Mouse (Mus musculus) heart, postnatal 0 days (tissue): ENCODE measurements around the gene Pmch. TPM values are rescaled to one million over a fixed set of nuclear protein-coding genes. Genes with fewer than 3 reads are reported as not detected.

ENCODE experiments used
- ATAC-seq: fragments of 200-750 bp; cut with Nextera tagmentation; 2 replicates; pipeline ENCODE4 v1.8.0; 2017; ENCODE audit warnings: low read depth, moderate number of reproducible peaks, moderate library complexity; ENCODE audit not compliant: insufficient read depth
- DNase-seq: peaks from one replicate; pipeline ENCODE4 v3.0.0-alpha.2; 2016; ENCODE audit warnings: low spot score
- H3K27ac ChIP-seq: fragments of 300-500 bp; sonication (generic); 2 replicates; pipeline ENCODE4 v1.5.1; 2014; ENCODE audit warnings: low read depth, mild to moderate bottlenecking
- H3K27me3 ChIP-seq: fragments of 300-500 bp; sonication (generic); 2 replicates; pipeline ENCODE4 v1.6.1; 2014; ENCODE audit warnings: low read length, mixed read lengths; ENCODE audit not compliant: control insufficient read depth, insufficient read depth
- H3K36me3 ChIP-seq: fragments of 300-500 bp; sonication (generic); replicated peaks from 2 replicates; pipeline ENCODE4 v1.6.1; 2014; ENCODE audit warnings: low read length, mixed read lengths; ENCODE audit not compliant: control insufficient read depth, insufficient read depth
- H3K4me1 ChIP-seq: fragments of 300-500 bp; sonication (generic); 2 replicates; pipeline ENCODE4 v1.6.1; 2014; ENCODE audit warnings: antibody characterized with exemption; ENCODE audit not compliant: control insufficient read depth, insufficient read depth
- H3K4me2 ChIP-seq: fragments of 300-500 bp; sonication (generic); 2 replicates; pipeline ENCODE4 v1.6.1; 2014; ENCODE audit warnings: low read depth, mild to moderate bottlenecking, low read length, moderate library complexity
- H3K4me3 ChIP-seq: fragments of 300-500 bp; sonication (generic); 2 replicates; pipeline ENCODE4 v1.5.1; 2014; ENCODE audit warnings: low read depth, low read length
- H3K9ac ChIP-seq: fragments of 300-500 bp; sonication (generic); replicated peaks from 2 replicates; pipeline ENCODE4 v1.6.1; 2014; ENCODE audit warnings: low read depth, low read length, mixed read lengths
- H3K9me3 ChIP-seq: fragments of 300-500 bp; sonication (generic); replicated peaks from 2 replicates; pipeline ENCODE4 v1.6.1; 2016; ENCODE audit warnings: low read length; ENCODE audit not compliant: control insufficient read depth
- CTCF ChIP-seq: IDR thresholded peaks from 2 replicates; pipeline ENCODE4 v1.5.1; 2016; ENCODE audit warnings: antibody characterized with exemption, control low read depth, low read depth
- EP300 ChIP-seq: IDR thresholded peaks from 2 replicates; pipeline ENCODE4 v1.6.1; 2016; ENCODE audit warnings: antibody characterized with exemption, low read depth
- WGBS: fragments of 180-500 bp; shearing (Covaris S2); extraction: QIAGEN DNeasy Blood & Tissue Kit; methylation state at CpG from one replicate; pipeline ENCODE4 v1.1.7; 2014; 5-methylcytosine and 5-hydroxymethylcytosine counted together
- polyA plus RNA-seq: library from polyadenylated mRNA; unstranded; fragments of >200 nt; fragmentation: Nextera tagmentation; extraction: Ambion mirVana; gene quantifications from 2 replicates; pipeline ENCODE4 v1.2.1, GENCODE M21; 2015
- total RNA-seq: library from RNA; depleted of rRNA; stranded (reverse); fragments of >200 nt; gene quantifications from 2 replicates; pipeline ENCODE4 v1.2.3, GENCODE M21; 2014; ENCODE audit warnings: low replicate concordance

The Pmch gene
- total and polyA plus RNA-seq, 2 experiments from 2014 or later = 0.18 TPM; not detected in 1

DNA sequence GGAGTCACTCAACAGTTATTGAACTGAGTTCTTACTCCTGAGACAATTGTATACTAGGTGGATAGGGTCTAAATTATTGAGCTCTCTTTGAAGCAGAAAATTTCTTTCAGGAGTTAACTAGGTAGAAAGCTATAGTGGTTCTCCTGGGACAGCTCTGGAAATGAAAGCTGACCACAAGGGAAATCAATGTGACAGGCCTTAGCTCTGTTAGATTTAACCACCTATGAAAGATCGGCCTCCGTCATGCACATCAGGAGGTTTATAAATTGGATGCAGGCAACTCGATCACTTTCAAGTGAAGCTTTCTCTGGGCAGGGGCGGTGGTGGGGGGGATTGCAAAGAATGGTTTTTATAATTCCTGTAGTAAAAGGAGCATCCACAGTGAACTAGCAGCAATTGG lies 27.4 kb upstream of the Pmch start:
- Histone ChIP-seq H3K36me3 (no peaks in the 10 kb centered on the region), H3K9ac (no peak overlapping the region), H3K27ac (no peak overlapping the region), H3K4me1 (no peaks in the 10 kb centered on the region), H3K4me3 (no peak overlapping the region), H3K9me3 (no peaks in the 10 kb centered on the region), H3K4me2 (no peak overlapping the region), H3K27me3 (no peaks in the 10 kb centered on the region)
- WGBS = 88% methylated on average over 4 of the region's 4 CpGs
- ATAC-seq = no peak
- TF ChIP-seq CTCF (no peak), EP300 (no peak)
- DNase-seq = no peak

DNA sequence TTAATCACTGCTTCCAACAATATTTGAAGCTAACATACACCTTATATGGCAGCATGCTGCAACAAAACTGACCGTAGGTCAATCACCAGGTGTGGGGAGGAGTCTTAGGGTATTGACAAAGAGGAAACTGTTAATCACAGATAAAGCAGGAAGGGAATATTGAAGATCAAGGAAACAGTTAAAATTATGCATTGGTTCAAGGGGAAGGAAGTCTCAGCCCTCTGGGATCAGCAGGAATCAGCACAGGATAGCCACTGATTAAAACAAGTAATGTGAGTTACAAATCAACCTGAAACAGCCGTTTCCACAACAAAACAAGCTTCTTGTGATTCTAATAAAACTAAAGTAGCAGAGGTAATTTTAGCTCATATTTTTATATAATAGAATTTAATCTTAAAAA lies 26.0 kb upstream of the Pmch start:
- WGBS = 56% methylated on average over 2 of the region's 2 CpGs
- DNase-seq (no peak), ATAC-seq (no peak)
- no peak for TF ChIP-seq CTCF
- TF ChIP-seq EP300 = peak; percentile 56; the same call in 1 of the 2 replicates
- Histone ChIP-seq H3K27ac (no peak overlapping the region), H3K4me2 (no peak overlapping the region), H3K27me3 (no peaks in the 10 kb centered on the region), H3K4me1 (no peaks in the 10 kb centered on the region), H3K4me3 (no peak overlapping the region), H3K9ac (no peak overlapping the region), H3K9me3 (no peaks in the 10 kb centered on the region), H3K36me3 (no peaks in the 10 kb centered on the region)

DNA sequence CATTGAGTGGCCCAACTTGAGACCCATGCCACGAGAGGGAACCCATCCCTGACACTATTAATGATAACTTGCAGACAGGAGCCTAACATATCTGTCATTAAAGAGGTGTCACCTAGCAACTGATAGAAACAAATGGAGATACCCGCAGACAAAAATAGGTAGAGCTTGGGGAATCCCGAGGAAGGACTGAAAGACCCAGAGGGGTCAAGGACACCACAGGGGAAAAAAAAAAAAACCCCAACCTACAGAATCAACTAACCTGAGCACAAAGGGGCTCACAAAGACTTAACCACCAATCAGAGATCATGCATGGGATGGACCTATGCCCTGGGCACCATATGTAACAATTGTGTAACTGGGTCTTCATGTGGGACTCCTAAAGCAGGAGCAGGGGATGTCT lies 23.5 kb upstream of the Pmch start:
- no peak overlapping the region for H3K4me2 ChIP-seq
- H3K36me3 ChIP-seq = no peaks in the 10 kb centered on the region
- H3K27ac ChIP-seq = no peak overlapping the region
- H3K4me3 ChIP-seq = no peak overlapping the region
- DNase-seq (no peak), ATAC-seq (no peak)
- H3K27me3 ChIP-seq = no peaks in the 10 kb centered on the region
- no peak for TF ChIP-seq CTCF
- no peak for TF ChIP-seq EP300
- H3K4me1 ChIP-seq = no peaks in the 10 kb centered on the region
- H3K9ac ChIP-seq = no peak overlapping the region
- 45% methylated on average over 3 of the region's 3 CpGs for WGBS
- no peaks in the 10 kb centered on the region for H3K9me3 ChIP-seq

DNA sequence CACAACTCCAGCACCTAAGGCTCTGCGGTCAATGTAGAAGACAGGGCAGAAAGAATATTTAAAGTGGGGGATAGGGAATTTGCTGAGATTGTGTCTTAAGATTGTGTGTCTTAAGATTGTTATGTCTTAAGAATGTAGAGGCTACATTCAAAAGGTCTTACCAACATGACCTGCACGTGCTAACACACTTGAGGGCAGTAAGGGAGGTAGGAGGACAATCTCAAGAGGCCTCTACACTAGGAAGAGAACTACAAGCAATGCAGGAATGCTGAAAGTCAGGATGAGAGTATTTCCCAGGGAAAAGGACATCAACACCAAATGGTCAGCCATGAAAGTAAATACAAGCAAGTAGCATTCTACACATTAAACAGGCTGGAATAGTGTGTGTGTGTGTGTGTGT lies 15.3 kb downstream of the Pmch start:
- DNase-seq = no peak
- no peak overlapping the region for H3K27ac ChIP-seq
- TF ChIP-seq EP300 (no peak), CTCF (no peak)
- WGBS = 86% methylated on average over 2 of the region's 2 CpGs
- no peak for ATAC-seq
- H3K4me1 ChIP-seq = no peaks in the 10 kb centered on the region
- no peak overlapping the region for H3K4me2 ChIP-seq
- no peak overlapping the region for H3K9ac ChIP-seq
- no peak overlapping the region for H3K4me3 ChIP-seq
- H3K27me3 ChIP-seq = no peaks in the 10 kb centered on the region
- peaks cover 8% of the 10 kb centered on the region; the same call in 1 of the 2 replicates for H3K36me3 ChIP-seq
- H3K9me3 ChIP-seq = no peaks in the 10 kb centered on the region

DNA sequence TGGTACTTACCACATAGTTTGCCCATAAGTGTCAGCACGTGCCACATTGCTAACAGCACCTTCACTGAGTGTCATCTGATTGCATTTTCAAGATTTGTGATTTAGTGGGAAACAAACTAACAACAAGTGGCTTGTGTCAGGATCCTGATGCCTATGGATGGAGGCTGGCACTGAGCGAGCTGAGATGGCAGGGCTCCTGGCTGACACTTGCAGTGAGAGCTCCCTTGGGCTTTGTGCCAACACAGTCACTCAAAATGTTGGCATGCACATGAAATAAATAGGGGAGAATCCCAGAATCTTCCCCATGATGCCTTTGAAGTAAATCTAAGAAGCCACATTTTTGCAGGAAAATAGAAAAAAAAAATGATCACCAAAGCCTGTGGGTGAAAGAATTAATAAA lies 22.4 kb downstream of the Pmch start:
- DNase-seq (no peak), ATAC-seq (no peak)
- H3K4me2 ChIP-seq = no peak overlapping the region
- H3K27me3 ChIP-seq = no peaks in the 10 kb centered on the region
- no peak overlapping the region for H3K9ac ChIP-seq
- no peaks in the 10 kb centered on the region for H3K9me3 ChIP-seq
- no peaks in the 10 kb centered on the region for H3K4me1 ChIP-seq
- H3K27ac ChIP-seq = no peak overlapping the region
- H3K4me3 ChIP-seq = no peak overlapping the region
- peaks cover 19% of the 10 kb centered on the region for H3K36me3 ChIP-seq
- TF ChIP-seq CTCF (no peak), EP300 (no peak)
- WGBS = 80% methylated on average over 2 of the region's 2 CpGs

DNA sequence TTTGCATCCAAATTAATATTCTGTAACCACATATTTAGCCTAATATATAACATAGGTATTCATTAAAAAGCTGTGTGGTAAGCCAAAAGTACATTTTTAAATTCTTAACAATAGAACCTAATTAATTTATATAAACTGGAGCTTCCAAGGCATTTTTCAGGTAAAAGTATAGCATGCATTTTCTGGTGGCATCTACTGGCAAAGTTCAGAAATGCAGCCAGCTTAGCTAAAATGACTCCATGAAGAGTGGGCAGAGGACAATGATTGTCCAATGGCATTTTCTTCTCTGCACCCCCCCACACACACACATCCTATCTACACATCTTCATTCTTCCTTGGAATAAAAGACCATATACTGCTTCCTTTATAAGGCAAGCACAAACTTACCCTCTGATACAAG lies 28.8 kb downstream of the Pmch start:
- ATAC-seq = no peak

More for the DNA sequence above, 28.8 kb downstream of the Pmch start:
- Histone ChIP-seq H3K4me2 (no peak overlapping the region), H3K4me3 (no peak overlapping the region), H3K27ac (no peak overlapping the region), H3K9ac (no peak overlapping the region), H3K4me1 (no peaks in the 10 kb centered on the region), H3K36me3 (peaks cover 23% of the 10 kb centered on the region), H3K27me3 (no peaks in the 10 kb centered on the region), H3K9me3 (no peaks in the 10 kb centered on the region)
- TF ChIP-seq EP300 = no peak
- TF ChIP-seq CTCF = peak; percentile 40
- no peak for DNase-seq
